Mouse (Mus musculus) forebrain, postnatal 0 days (tissue): Measurements from ENCODE around the gene Srxn1. TPM values are rescaled to one million over a fixed set of nuclear protein-coding genes. Genes with fewer than 3 reads are reported as not detected.

Source experiments
- ATAC-seq: fragments of 200-750 bp; cut with Nextera tagmentation; 2 replicates; pipeline ENCODE4 v1.8.0; 2017; ENCODE audit warnings: mild to moderate bottlenecking, moderate library complexity
- DNase-seq: peaks from one replicate; pipeline ENCODE4 v3.0.0-alpha.2; 2015
- H3K27ac ChIP-seq: fragments of 300-500 bp; sonication (generic); 2 replicates; pipeline ENCODE4 v1.5.1; 2014; ENCODE audit warnings: low read depth, mild to moderate bottlenecking, antibody characterized with exemption, low read length, moderate library complexity, mixed read lengths
- H3K27me3 ChIP-seq: fragments of 300-500 bp; sonication (generic); 2 replicates; pipeline ENCODE4 v1.6.1; 2014; ENCODE audit warnings: mild to moderate bottlenecking, low read length, mixed read lengths; ENCODE audit not compliant: insufficient read depth
- H3K36me3 ChIP-seq: fragments of 300-500 bp; sonication (generic); 2 replicates; pipeline ENCODE4 v1.6.1; 2014; ENCODE audit warnings: mild to moderate bottlenecking, moderate library complexity; ENCODE audit not compliant: insufficient read depth
- H3K4me1 ChIP-seq: fragments of 300-500 bp; sonication (generic); 2 replicates; pipeline ENCODE4 v1.6.1; 2014; ENCODE audit warnings: antibody characterized with exemption; ENCODE audit not compliant: insufficient read depth
- H3K4me2 ChIP-seq: fragments of 300-500 bp; sonication (generic); 2 replicates; pipeline ENCODE4 v1.6.1; 2014; ENCODE audit warnings: low read depth, mild to moderate bottlenecking, moderate library complexity
- H3K4me3 ChIP-seq: fragments of 300-500 bp; sonication (generic); 2 replicates; pipeline ENCODE4 v1.5.1; 2014; ENCODE audit warnings: low read depth, low read length, mixed read lengths
- H3K9ac ChIP-seq: fragments of 300-500 bp; sonication (generic); 2 replicates; pipeline ENCODE4 v1.6.1; 2014; ENCODE audit warnings: mild to moderate bottlenecking
- H3K9me3 ChIP-seq: fragments of 300-500 bp; sonication (generic); 2 replicates; pipeline ENCODE4 v1.6.1; 2016; ENCODE audit warnings: low read length
- CTCF ChIP-seq: sonication (generic); IDR thresholded peaks from 2 replicates; pipeline ENCODE4 v1.5.1; 2016; ENCODE audit warnings: antibody characterized with exemption, control low read depth, low read depth
- WGBS: fragments of 180-500 bp; shearing (Covaris S2); extraction: QIAGEN DNeasy Blood & Tissue Kit; methylation state at CpG from one replicate; pipeline ENCODE4 v1.1.7; 2014; 5-methylcytosine and 5-hydroxymethylcytosine counted together
- polyA plus RNA-seq: library from polyadenylated mRNA; unstranded; fragments of >200 nt; fragmentation: Nextera tagmentation; extraction: Ambion mirVana; gene quantifications from 2 replicates; pipeline ENCODE4 v1.2.1, GENCODE M21; 2015
- total RNA-seq: library from RNA; depleted of rRNA; stranded (reverse); fragments of >200 nt; gene quantifications from 2 replicates; pipeline ENCODE4 v1.2.3, GENCODE M21; 2014

The Srxn1 gene
- total and polyA plus RNA-seq, 2 experiments from 2014 or later = 16.4 to 18.4 TPM

DNA sequence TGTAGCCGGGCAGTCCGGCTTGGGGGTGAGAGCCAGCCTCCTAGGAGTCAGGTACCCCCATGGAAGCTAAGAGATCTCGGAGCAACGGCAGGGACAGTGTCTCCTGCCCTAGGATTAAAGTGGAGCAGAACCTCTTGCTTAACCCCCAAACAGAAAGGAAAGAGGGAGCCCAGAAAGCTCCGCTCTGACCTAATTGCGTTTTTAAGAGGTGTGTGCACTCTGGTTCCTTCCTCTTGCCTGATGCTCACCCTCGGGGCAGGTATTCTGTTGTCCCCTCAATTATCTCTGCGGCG, 38.8 kb downstream of the Srxn1 start:
- 0 out of 2 replicates have a peak, but pooled peaks cover 3% of the 10 kb centered on the region for H3K4me1 ChIP-seq
- H3K27ac ChIP-seq = no peak overlapping the region
- no peak for DNase-seq
- no peaks in the 10 kb centered on the region for H3K9me3 ChIP-seq
- peak overlapping the region; percentile 45 for H3K4me3 ChIP-seq
- H3K27me3 ChIP-seq = peaks cover 15% of the 10 kb centered on the region; the same call in 1 of the 2 replicates
- no peak for ATAC-seq
- H3K9ac ChIP-seq = peak overlapping the region; percentile 31; the same call in 1 of the 2 replicates
- peak overlapping the region; percentile 67 for H3K4me2 ChIP-seq
- H3K36me3 ChIP-seq = no peaks in the 10 kb centered on the region
- no peak for TF ChIP-seq CTCF
- WGBS = 24% methylated on average over 9 of the region's 9 CpGs

DNA sequence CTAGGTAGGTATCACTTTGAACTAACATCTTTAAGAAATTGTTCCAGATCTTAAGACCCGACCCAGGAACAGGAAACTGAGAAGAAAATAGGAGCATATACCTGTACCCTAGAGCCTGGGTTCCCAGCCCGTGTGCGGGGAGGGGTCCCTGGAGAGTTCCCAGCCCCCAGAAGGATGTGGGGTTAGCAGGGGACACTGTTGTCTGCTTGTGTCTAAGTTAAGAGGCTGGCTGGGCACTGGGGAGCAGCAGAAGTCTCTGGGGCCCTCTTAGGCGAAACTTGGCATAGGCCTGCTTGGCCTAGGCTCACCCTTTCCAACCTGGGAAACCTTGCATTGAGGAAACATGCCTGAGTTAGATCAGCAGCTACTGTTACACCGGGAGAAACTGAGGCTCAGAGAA, 39.2 kb downstream of the Srxn1 start:
- no peak for ATAC-seq
- H3K27ac ChIP-seq = no peak overlapping the region
- no peak overlapping the region for H3K4me2 ChIP-seq
- 76% methylated on average over 5 of the region's 5 CpGs for WGBS
- no peaks in the 10 kb centered on the region for H3K36me3 ChIP-seq
- no peak for TF ChIP-seq CTCF
- no peak overlapping the region; the same call in 1 of the 2 replicates for H3K4me3 ChIP-seq
- peaks cover 15% of the 10 kb centered on the region; the same call in 1 of the 2 replicates for H3K27me3 ChIP-seq
- 0 out of 2 replicates have a peak, but pooled peaks cover 3% of the 10 kb centered on the region for H3K4me1 ChIP-seq
- H3K9me3 ChIP-seq = no peaks in the 10 kb centered on the region
- DNase-seq = no peak
- no peak overlapping the region for H3K9ac ChIP-seq

DNA sequence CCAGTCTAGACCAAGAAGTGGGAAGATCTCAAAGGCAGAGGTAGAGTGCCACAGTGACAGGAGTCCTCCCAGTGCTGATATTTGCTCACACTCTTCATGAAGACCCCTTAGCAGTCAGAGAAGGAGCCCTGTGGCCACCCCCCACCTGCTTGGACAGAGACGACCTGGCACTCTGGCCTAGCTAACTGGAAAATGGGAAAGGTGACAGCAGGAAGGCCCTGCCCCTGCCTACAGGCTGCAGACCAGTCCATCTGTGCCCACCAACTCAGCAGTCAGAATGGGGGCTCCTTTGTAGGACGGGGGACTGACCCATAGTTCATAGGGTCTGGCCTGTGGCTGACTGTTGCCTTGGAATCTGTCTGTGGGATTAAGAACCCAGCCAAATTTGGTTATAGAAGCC, 40.4 kb downstream of the Srxn1 start:
- 75% methylated on average over 2 of the region's 2 CpGs for WGBS
- H3K4me1 ChIP-seq = 0 out of 2 replicates have a peak, but pooled peaks cover 3% of the 10 kb centered on the region
- no peak overlapping the region for H3K4me3 ChIP-seq
- DNase-seq (no peak), ATAC-seq (no peak)
- no peaks in the 10 kb centered on the region for H3K9me3 ChIP-seq
- no peak overlapping the region for H3K4me2 ChIP-seq
- no peaks in the 10 kb centered on the region for H3K36me3 ChIP-seq
- TF ChIP-seq CTCF = no peak
- H3K9ac ChIP-seq = no peak overlapping the region
- no peak overlapping the region for H3K27ac ChIP-seq
- peaks cover 15% of the 10 kb centered on the region; the same call in 1 of the 2 replicates for H3K27me3 ChIP-seq

DNA sequence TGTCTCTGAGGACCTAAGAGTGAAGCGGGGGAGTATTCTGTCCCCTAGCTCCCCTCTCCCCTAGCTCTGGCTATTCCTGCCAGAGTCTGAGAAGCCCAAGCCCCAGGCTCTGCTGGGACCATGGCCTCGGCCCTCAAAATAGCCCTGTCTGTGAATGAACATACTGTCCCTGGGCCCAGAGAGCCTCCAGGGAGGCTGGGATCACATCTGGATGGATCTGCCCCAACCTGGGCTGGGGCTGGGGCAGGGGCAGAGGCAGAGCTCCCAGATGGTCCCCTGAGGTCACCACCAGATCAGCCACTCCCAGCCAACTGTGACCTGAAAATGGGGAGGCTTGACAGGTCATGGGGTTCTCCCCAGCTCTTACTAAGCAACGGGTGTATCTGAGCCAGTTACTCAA, 41.8 kb downstream of the Srxn1 start:
- Histone ChIP-seq H3K27me3 (peaks cover 15% of the 10 kb centered on the region; the same call in 1 of the 2 replicates), H3K9ac (no peak overlapping the region), H3K27ac (no peak overlapping the region), H3K4me2 (no peak overlapping the region), H3K4me3 (no peak overlapping the region), H3K9me3 (no peaks in the 10 kb centered on the region), H3K36me3 (no peaks in the 10 kb centered on the region), H3K4me1 (0 out of 2 replicates have a peak, but pooled peaks cover 3% of the 10 kb centered on the region)
- 63% methylated on average over 3 of the region's 3 CpGs for WGBS
- no peak for DNase-seq
- no peak for ATAC-seq
- TF ChIP-seq CTCF = no peak

DNA sequence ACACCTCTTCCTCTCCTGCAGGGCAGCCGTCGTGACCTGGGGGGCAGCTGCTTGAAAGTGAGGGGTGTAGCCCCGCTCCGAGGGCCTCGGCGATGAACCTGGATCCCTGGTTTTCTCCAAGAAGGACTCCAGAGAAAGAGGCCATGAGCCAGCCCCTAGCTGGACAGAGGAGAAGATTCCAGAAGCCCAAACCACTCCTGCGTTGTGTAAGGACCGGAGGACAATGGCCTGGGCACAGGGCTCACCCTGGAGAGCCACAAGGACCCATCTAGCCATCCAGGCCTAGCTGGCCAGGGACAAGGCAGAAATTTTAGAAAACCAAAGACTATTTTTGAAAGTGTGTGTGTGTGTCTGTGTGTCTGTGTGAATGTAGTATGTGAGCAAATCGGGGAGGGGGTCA, 43.4 kb downstream of the Srxn1 start:
- 92% methylated on average over 9 of the region's 9 CpGs for WGBS
- ATAC-seq (no peak), DNase-seq (no peak)
- H3K27ac ChIP-seq = no peak overlapping the region
- no peaks in the 10 kb centered on the region for H3K9me3 ChIP-seq
- H3K4me3 ChIP-seq = no peak overlapping the region
- no peaks in the 10 kb centered on the region for H3K36me3 ChIP-seq
- H3K4me1 ChIP-seq = 0 out of 2 replicates have a peak, but pooled peaks cover 3% of the 10 kb centered on the region
- no peak for TF ChIP-seq CTCF
- H3K9ac ChIP-seq = no peak overlapping the region
- H3K4me2 ChIP-seq = no peak overlapping the region
- peaks cover 10% of the 10 kb centered on the region; the same call in 1 of the 2 replicates for H3K27me3 ChIP-seq

DNA sequence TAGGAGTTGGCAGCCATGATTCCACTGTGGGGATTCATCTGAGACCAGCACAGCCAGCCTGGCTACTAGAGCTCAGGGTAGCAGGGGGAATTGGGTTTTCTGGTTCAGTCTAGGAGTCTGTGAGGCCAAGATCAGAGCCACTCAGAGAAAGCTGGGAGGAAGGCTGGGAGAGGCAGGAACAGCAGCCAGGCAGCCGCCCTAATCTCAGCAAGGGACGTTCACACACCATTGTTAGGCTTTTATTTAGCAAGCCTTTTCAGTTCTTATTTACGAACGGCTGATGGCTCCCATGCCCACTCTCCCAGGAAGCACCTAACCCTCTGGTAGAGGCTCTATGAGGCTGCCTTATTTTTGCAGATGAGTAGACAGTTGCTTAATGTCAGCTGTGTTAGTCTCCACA, 44.6 kb downstream of the Srxn1 start:
- H3K36me3 ChIP-seq = no peaks in the 10 kb centered on the region
- no peak overlapping the region for H3K27ac ChIP-seq
- WGBS = 9% methylated on average over 4 of the region's 4 CpGs
- H3K4me2 ChIP-seq = no peak overlapping the region
- no peak for TF ChIP-seq CTCF
- no peaks in the 10 kb centered on the region for H3K4me1 ChIP-seq
- ATAC-seq (no peak), DNase-seq (no peak)
- no peaks in the 10 kb centered on the region for H3K9me3 ChIP-seq
- no peak overlapping the region for H3K4me3 ChIP-seq
- H3K9ac ChIP-seq = no peak overlapping the region
- H3K27me3 ChIP-seq = peaks cover 3% of the 10 kb centered on the region; the same call in 1 of the 2 replicates

DNA sequence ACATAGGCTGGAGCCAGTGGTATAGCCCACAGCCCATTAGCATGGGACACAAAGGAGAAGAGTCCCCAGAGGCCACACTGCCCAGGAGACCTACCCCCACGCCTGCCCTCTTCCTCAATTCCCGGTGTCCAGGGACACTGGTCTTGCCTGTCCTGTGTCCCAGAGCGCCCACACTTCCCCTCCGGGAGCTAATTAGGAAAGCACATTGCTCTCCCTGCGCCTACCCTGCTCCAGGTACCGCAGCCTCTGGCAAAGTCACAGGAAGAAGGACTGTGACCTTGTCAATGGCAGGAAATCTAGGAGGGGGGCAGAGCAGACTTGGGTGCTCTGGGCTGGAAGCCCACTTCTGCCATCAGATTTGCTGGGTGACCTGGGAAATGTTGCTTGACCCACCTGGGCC, 45.1 kb downstream of the Srxn1 start:
- Histone ChIP-seq H3K9ac (no peak overlapping the region), H3K27ac (no peak overlapping the region), H3K36me3 (no peaks in the 10 kb centered on the region), H3K4me1 (no peaks in the 10 kb centered on the region), H3K27me3 (no peaks in the 10 kb centered on the region; the same call in 1 of the 2 replicates), H3K4me3 (no peak overlapping the region), H3K9me3 (no peaks in the 10 kb centered on the region), H3K4me2 (no peak overlapping the region)
- no peak for TF ChIP-seq CTCF
- WGBS = 67% methylated on average over 6 of the region's 6 CpGs
- DNase-seq (no peak), ATAC-seq (no peak)
